Mouse (Mus musculus): ENCODE measurements around the gene Mdfi.

DNA sequence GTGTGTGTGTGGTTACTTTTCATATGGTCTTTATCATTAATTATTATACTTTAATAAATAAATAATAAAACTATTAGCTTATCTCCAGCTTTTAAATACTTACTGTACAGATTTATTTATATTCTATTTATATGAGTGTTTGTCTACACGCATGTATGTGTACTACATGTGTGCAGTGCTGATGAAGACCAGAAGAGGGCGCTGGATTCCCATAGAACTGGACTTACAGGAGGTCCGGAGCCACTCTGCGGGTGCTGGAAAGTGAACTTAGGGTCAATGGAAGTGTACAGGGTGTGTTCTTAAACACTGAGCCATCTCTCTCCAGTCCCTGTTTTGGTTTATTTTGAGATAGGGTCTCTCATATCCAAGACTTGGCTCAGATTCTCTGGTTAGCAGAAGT, 21.1 kb upstream of the Mdfi start:
- TF ChIP-seq CTCF (IDR thresholded peaks at IDR 0.05; ENCODE audit: low read depth) (no peak), EP300 (optimal IDR thresholded peaks at IDR 0.05) (no peak)

Measured in stomach, postnatal 0 days (tissue).